Comparison of ENCODE assay signal across 9 mouse cellular contexts in genomic region chr13:73159865-73160264, GRCm38 (mm10).
DNase-seq lines count a peak whose midpoint lies in the region; ATAC-seq and TF ChIP-seq lines count a peak whose summit lies in the region.
"Had no signal": no experiment of that assay in that cellular context is flagged by ENCODE, and none has a peak within 500 bp of the region (broad histone marks: within the 10 kb centered on the region; RNA-seq: fewer than 3 reads in every experiment).

No protein-coding gene starts in this region.

- H3K4me3 ChIP-seq in heart, embryonic 13.5 days: peak overlapping the region; percentile 37
- peak overlapping the region; percentile 82 for H3K4me3 ChIP-seq in E14TG2a.4 (replicated peaks; ENCODE audit: low read length)
- peak overlapping the region; percentile 23 for H3K4me3 ChIP-seq in forebrain, embryonic 11.5 days (ENCODE audit: low read depth, low read length)
- H3K4me3 ChIP-seq in limb, embryonic 14.5 days (replicated peaks; ENCODE audit: low read length): peak overlapping the region; percentile 20
- H3K4me3 ChIP-seq: myocyte had no signal

- H3K27me3 ChIP-seq in heart, embryonic 13.5 days (replicated peaks): 0 out of 2 replicates have a peak, but pooled peaks cover 12% of the 10 kb centered on the region
- H3K27me3 ChIP-seq in E14TG2a.4 (ENCODE audit: insufficient read depth, low read length): peaks cover 22% of the 10 kb centered on the region
- no peaks in the 10 kb centered on the region for H3K27me3 ChIP-seq in forebrain, embryonic 11.5 days (ENCODE audit: control insufficient read depth, insufficient read depth, low read length)
- peaks cover 4% of the 10 kb centered on the region; the same call in 1 of the 2 replicates for H3K27me3 ChIP-seq in limb, embryonic 14.5 days (ENCODE audit: control insufficient read depth, insufficient read depth, low read length)

- H3K4me2 ChIP-seq in heart, embryonic 13.5 days: peak overlapping the region; percentile 66
- H3K4me2 ChIP-seq in forebrain, embryonic 11.5 days (ENCODE audit: low read depth, low read length, severe bottlenecking): peak overlapping the region; percentile 46
- peak overlapping the region; percentile 48 for H3K4me2 ChIP-seq in limb, embryonic 14.5 days (replicated peaks; ENCODE audit: low read depth, low read length, severe bottlenecking)

- TF ChIP-seq POLR2A in limb, embryonic 14.5 days (IDR thresholded peaks at IDR 0.05; ENCODE audit: borderline replicate concordance, extremely low read depth, insufficient read depth, insufficient read length): no peak

- peaks cover 12% of the 10 kb centered on the region for H3K4me1 ChIP-seq in heart, embryonic 13.5 days
- H3K4me1 ChIP-seq in E14TG2a.4 (replicated peaks; ENCODE audit: low read depth, low read length): peaks cover 14% of the 10 kb centered on the region
- peaks cover 5% of the 10 kb centered on the region; the same call in 1 of the 2 replicates for H3K4me1 ChIP-seq in forebrain, embryonic 11.5 days (replicated peaks; ENCODE audit: control insufficient read depth, insufficient read depth, low read length)
- H3K4me1 ChIP-seq in limb, embryonic 14.5 days (ENCODE audit: control insufficient read depth, insufficient read depth, low read length): 0 out of 2 replicates have a peak, but pooled peaks cover 2% of the 10 kb centered on the region

- WGBS in heart, embryonic 13.5 days: 14% methylated on average over 9 of the region's 9 CpGs
- WGBS in forebrain, embryonic 11.5 days: 10% methylated on average over 9 of the region's 9 CpGs
- 6% methylated on average over 9 of the region's 9 CpGs for WGBS in limb, embryonic 14.5 days

- no peak for ATAC-seq in heart, embryonic 13.5 days (ENCODE audit: extremely low read depth, insufficient number of reproducible peaks, low FRiP score, low TSS enrichment)
- ATAC-seq in forebrain, embryonic 11.5 days (replicated peaks; ENCODE audit: low FRiP score): no peak
- ATAC-seq in limb, embryonic 14.5 days (ENCODE audit: low FRiP score, low read depth): peak; percentile 24; the same call in 1 of the 2 replicates

- no peaks in the 10 kb centered on the region for H3K36me3 ChIP-seq in heart, embryonic 13.5 days
- H3K36me3 ChIP-seq in E14TG2a.4 (ENCODE audit: insufficient read depth, low read length): no peaks in the 10 kb centered on the region
- no peaks in the 10 kb centered on the region for H3K36me3 ChIP-seq in forebrain, embryonic 11.5 days (ENCODE audit: control insufficient read depth, insufficient read depth, low read length)
- no peaks in the 10 kb centered on the region for H3K36me3 ChIP-seq in limb, embryonic 14.5 days (ENCODE audit: control insufficient read depth, insufficient read depth, low read length)

- 0 out of 2 replicates have a peak overlapping the region, but pooled peaks have one; percentile 36 for H3K27ac ChIP-seq in heart, embryonic 13.5 days (replicated peaks)
- no peak overlapping the region for H3K27ac ChIP-seq in forebrain, embryonic 11.5 days (ENCODE audit: low read depth, low read length)
- H3K27ac ChIP-seq in limb, embryonic 14.5 days (replicated peaks; ENCODE audit: low read depth, low read length): no peak overlapping the region

- no peak for TF ChIP-seq CTCF in E14TG2a.4 (conservative IDR thresholded peaks at IDR 0.05; ENCODE audit: low read length)

- H3K9ac ChIP-seq in heart, embryonic 13.5 days: peak overlapping the region; percentile 71
- peak overlapping the region; percentile 39 for H3K9ac ChIP-seq in forebrain, embryonic 11.5 days (ENCODE audit: low read length)
- H3K9ac ChIP-seq in limb, embryonic 14.5 days (ENCODE audit: low read depth, low read length, severe bottlenecking): peak overlapping the region; percentile 36

- H3K9me3 ChIP-seq in heart, embryonic 13.5 days: no peaks in the 10 kb centered on the region
- H3K9me3 ChIP-seq in E14TG2a.4 (ENCODE audit: low read length): no peaks in the 10 kb centered on the region
- H3K9me3 ChIP-seq in forebrain, embryonic 11.5 days (ENCODE audit: control insufficient read depth, low read length): no peaks in the 10 kb centered on the region
- H3K9me3 ChIP-seq in limb, embryonic 14.5 days (ENCODE audit: control insufficient read depth, low read length): no peaks in the 10 kb centered on the region

- DNase-seq in heart, adult 9 months (ENCODE audit: low spot score in 2 of 2): no peak
- peak; percentile 53 for DNase-seq in forebrain, embryonic 11.5 days (ENCODE audit: low spot score)
- no peak for DNase-seq in limb, embryonic 14.5 days (ENCODE audit: low spot score)
- no peak for DNase-seq in frontal cortex, postnatal 25 days (ENCODE audit: low spot score in 2 of 2)
- no peak for DNase-seq in spleen, postnatal 36 days (ENCODE audit: low spot score in 2 of 2)
- DNase-seq in lung, adult 18-20 months: no peak

Comparison
In these comparisons a context has a peak if more than half of its experiments do, and no peak if none do; other contexts are left out.
1. H3K4me3 ChIP-seq: peak in every context shown above with its lines; median percentile 82 in E14TG2a.4; 37 in heart, embryonic 13.5 days; 23 in forebrain, embryonic 11.5 days; 20 in limb, embryonic 14.5 days.